Mouse (Mus musculus) CH12.LX (cell line): ENCODE data around the gene Hdac9.

Source experiments
- NELFE ChIP-seq: IDR thresholded peaks from 2 replicates; pipeline ENCODE4 v1.6.1; 2011; ENCODE audit warnings: low read depth, low read length, improper control_type of control experiment
- RAD21 ChIP-seq: IDR thresholded peaks from 2 replicates; pipeline ENCODE4 v1.6.1; 2011; ENCODE audit warnings: low read depth, mild to moderate bottlenecking, low read length, improper control_type of control experiment, moderate library complexity

DNA sequence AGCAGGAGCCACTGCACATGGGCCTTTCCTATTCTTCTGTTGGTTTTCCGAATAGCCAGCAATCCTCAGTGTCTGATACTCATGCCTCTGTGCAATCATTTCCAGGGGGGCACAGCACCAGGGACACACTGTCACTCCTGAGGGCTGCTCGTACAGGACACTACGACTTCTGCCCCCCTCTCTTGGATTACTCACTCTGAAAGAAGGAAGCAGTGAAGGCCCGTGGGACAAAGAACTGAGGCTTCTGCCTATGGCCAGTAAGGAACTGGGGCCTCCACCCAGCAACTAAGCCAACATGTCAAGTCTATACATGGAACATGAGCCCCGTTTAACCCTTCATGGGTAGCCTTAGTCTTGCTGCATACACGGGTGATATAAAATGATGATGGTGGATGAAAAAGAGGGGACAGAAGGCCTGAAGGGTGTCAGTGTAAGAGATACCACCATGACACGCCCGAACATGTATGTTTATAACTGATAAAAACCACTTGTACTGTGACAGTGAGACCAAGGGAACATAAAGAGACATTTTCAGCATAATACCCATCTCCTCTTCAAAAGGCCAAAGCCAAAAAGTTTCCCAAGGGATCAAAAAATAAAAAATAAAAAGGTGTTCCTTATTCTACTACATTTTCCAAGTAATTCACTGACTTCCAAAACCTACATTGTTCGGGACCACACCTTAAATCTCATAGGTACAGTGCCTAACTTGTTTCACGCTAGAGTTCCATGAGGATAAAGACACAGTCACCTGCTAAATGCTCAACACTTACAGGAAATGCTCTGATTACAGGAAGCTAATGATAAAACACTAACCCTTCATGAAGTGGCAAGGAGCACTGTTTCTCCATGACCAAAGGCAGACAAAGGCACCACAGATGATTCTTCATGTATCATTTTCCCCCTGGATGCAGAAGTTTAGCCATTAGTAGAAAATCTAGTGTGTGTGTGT is 127.6 kb downstream of the Hdac9 start:
- no peak for TF ChIP-seq RAD21
- no peak for TF ChIP-seq NELFE
